Mouse (Mus musculus) heart, embryonic 16.5 days (tissue): ENCODE results near the gene Krt25. TPM values are rescaled to one million over a fixed set of nuclear protein-coding genes. Genes with fewer than 3 reads are reported as not detected.

ENCODE experiments used
- ATAC-seq: fragments of 200-750 bp; cut with Nextera tagmentation; replicated peaks from 2 replicates; pipeline ENCODE4 v1.8.0; 2017; ENCODE audit warnings: moderate number of reproducible peaks; ENCODE audit not compliant: insufficient read depth, low FRiP score; ENCODE audit errors: extremely low read depth
- H3K27ac ChIP-seq: fragments of 300-500 bp; sonication (generic); 2 replicates; pipeline ENCODE4 v1.5.1; 2014; ENCODE audit warnings: mild to moderate bottlenecking, low read length, control low read depth, moderate library complexity
- H3K27me3 ChIP-seq: fragments of 300-500 bp; sonication (generic); 2 replicates; pipeline ENCODE4 v1.6.1; 2014; ENCODE audit warnings: low read length, mixed read lengths; ENCODE audit not compliant: control insufficient read depth, insufficient read depth
- H3K36me3 ChIP-seq: fragments of 300-500 bp; sonication (generic); 2 replicates; pipeline ENCODE4 v1.6.1; 2014; ENCODE audit not compliant: control insufficient read depth, insufficient read depth
- H3K4me1 ChIP-seq: fragments of 300-500 bp; sonication (generic); 2 replicates; pipeline ENCODE4 v1.6.1; 2014; ENCODE audit warnings: low read length, mixed read lengths; ENCODE audit not compliant: control insufficient read depth, insufficient read depth
- H3K4me2 ChIP-seq: fragments of 300-500 bp; sonication (generic); 2 replicates; pipeline ENCODE4 v1.6.1; 2014; ENCODE audit warnings: low read depth, mild to moderate bottlenecking, control low read depth, low read length
- H3K4me3 ChIP-seq: fragments of 300-500 bp; sonication (generic); 2 replicates; pipeline ENCODE4 v1.5.1; 2014; ENCODE audit warnings: mild to moderate bottlenecking, control low read depth, low read length
- H3K9ac ChIP-seq: fragments of 300-500 bp; sonication (generic); 2 replicates; pipeline ENCODE4 v1.6.1; 2014; ENCODE audit warnings: low read length, control low read depth
- H3K9me3 ChIP-seq: fragments of 300-500 bp; sonication (generic); replicated peaks from 2 replicates; pipeline ENCODE4 v1.6.1; 2016; ENCODE audit warnings: low read length; ENCODE audit not compliant: control insufficient read depth
- WGBS: fragments of 180-500 bp; shearing (Covaris S2); extraction: QIAGEN DNeasy Blood & Tissue Kit; methylation state at CpG from one replicate; pipeline ENCODE4 v1.1.7; 2014; 5-methylcytosine and 5-hydroxymethylcytosine counted together
- polyA plus RNA-seq: library from polyadenylated mRNA; unstranded; fragments of >200 nt; fragmentation: Nextera tagmentation; extraction: Ambion mirVana; gene quantifications from 2 replicates; pipeline ENCODE4 v1.2.1, GENCODE M21; 2015

Gene Krt25
- polyA plus RNA-seq, result 0.07 and 0.10 TPM in 2 replicates

DNA sequence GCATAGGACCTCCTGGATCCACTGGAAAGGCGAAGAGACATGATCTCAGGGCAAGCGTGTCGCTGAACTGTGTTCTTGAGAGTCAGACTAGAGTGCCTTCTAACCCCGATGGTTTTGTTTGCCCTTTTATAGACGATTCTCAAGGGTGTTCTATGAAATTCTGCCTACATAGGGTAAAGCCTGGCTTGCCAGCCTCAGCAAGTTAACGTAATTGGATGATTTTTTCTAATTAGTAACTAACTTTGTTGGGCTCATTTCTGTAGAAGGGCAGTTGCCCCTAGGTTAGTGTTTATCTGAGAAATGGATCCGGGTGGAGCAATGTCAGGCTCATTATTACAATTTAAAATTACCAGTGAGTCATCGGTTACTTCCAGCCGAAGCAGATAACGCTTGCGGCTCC lies at the start of gene Krt25:
Gene Krt25, minus strand, starts transcription at position 101 of the 400 bp plus-strand sequence.
- no peak for ATAC-seq
- no peaks in the 10 kb centered on the region for H3K9me3 ChIP-seq
- no peak within 1 kb of the TSS for H3K4me3 ChIP-seq
- no peaks in the 10 kb centered on the region for H3K36me3 ChIP-seq
- 0 out of 2 replicates have a peak, but pooled peaks cover 2% of the 10 kb centered on the region for H3K4me1 ChIP-seq
- WGBS, result 81% methylated on average over 11 of the region's 11 CpGs
- H3K9ac ChIP-seq, result no peak within 1 kb of the TSS
- no peak within 1 kb of the TSS for H3K27ac ChIP-seq
- no peak within 1 kb of the TSS for H3K4me2 ChIP-seq
- H3K27me3 ChIP-seq, result no peaks in the 10 kb centered on the region

DNA sequence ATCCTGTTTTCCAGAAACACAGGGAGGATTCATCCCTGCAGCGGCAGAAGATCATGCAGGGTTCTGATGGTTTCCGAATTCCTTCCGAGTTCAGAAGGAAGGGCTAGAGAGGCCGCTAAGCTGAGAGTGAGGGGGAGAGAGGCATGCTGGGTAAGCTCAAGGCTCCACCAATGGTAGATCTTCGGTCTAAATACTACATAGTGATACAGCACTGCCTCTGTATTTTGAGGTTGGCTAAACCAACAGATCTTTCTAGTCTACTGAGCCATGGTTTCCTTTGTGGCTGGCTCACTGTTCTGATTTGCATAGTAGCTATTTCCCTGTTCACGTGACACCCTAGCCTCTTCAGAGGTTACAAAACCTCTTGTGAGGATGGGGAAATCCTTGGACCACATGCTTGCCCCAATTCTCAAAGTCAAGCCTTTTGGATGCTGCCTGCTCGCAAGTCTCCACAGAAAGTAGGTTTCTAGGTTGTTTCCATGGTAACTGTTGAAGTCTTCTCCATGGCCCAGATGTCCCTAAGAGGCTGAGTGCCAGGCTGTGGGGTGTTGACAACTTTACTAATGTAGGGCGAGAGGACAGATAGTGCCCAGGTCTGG lies 47.2 kb upstream of the Krt25 start:
- Histone ChIP-seq H3K9me3 (no peaks in the 10 kb centered on the region), H3K4me2 (no peak overlapping the region), H3K9ac (no peak overlapping the region), H3K4me1 (no peaks in the 10 kb centered on the region), H3K4me3 (no peak overlapping the region), H3K27ac (no peak overlapping the region), H3K36me3 (no peaks in the 10 kb centered on the region), H3K27me3 (peaks cover 8% of the 10 kb centered on the region; the same call in 1 of the 2 replicates)
- WGBS, result 79% methylated on average over 8 of the region's 8 CpGs
- ATAC-seq, result no peak

DNA sequence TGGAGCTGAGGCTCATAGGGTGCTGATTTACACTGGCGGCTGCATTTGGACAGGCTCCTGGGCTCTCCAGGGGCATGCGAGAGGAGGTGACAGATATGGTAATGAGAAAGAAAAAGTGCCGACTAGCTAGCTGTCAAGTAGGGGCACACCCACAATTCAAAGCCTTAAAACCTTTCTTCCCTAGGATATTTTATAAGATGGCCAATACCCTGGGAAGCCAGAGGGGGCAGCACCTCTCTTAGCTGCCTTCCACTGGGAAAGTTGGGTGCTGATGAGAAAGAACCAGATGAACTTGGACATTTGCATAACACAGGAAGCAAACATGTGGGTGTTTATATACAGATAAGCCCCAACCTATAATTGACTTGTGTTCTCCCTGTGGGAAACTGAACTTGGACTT lies 46.5 kb upstream of the Krt25 start:
- H3K4me2 ChIP-seq, result no peak overlapping the region
- H3K27me3 ChIP-seq, result peaks cover 5% of the 10 kb centered on the region; the same call in 1 of the 2 replicates
- H3K27ac ChIP-seq, result no peak overlapping the region
- H3K9me3 ChIP-seq, result no peaks in the 10 kb centered on the region
- no peak overlapping the region for H3K9ac ChIP-seq
- no peak for ATAC-seq
- 9% methylated on average over 3 of the region's 3 CpGs for WGBS
- H3K36me3 ChIP-seq, result no peaks in the 10 kb centered on the region
- H3K4me3 ChIP-seq, result no peak overlapping the region
- H3K4me1 ChIP-seq, result no peaks in the 10 kb centered on the region

DNA sequence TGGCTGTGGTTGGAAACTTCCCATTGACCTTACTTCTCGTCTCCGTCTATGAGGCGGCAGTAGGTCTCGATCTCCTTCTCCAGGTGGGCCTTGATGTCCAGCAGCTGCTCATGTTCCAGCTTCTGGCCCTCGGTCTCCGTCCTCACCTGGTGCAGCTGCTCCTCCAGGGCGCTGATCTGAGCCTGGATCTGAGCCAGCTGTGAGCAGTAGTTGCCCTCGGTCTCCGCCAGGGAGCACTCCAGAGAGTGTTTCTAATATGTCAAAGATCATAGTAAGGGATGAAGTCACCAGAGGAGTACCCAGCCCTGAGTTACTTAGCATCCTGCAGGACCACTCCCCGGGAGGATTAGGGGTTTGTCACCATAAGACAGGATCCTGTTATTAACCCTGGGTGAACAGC lies 44.0 kb upstream of the Krt25 start:
- no peak for ATAC-seq
- Histone ChIP-seq H3K9ac (no peak overlapping the region), H3K27me3 (peaks cover 5% of the 10 kb centered on the region; the same call in 1 of the 2 replicates), H3K4me3 (no peak overlapping the region), H3K36me3 (no peaks in the 10 kb centered on the region), H3K4me1 (no peaks in the 10 kb centered on the region), H3K9me3 (no peaks in the 10 kb centered on the region), H3K27ac (no peak overlapping the region), H3K4me2 (no peak overlapping the region)
- 35% methylated on average over 10 of the region's 10 CpGs for WGBS

DNA sequence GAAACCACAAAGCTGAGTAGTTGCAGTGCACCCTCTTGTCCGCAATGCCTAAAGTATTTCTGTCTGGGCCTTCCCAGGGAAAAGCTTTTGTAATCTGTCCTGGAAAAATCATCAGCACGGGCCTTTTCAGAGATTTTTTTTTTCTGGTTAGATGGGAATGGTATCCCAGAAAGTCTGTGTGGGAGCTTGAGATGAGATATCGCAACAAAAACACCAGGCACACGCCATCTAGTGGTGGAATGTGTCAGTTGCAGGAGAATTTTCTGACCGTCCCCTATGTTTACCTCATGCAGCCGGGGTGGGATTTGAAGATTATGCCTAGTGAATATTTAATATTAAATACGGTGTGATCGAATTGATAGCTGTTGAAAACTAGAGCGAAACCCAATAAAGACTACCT lies 41.7 kb upstream of the Krt25 start:
- H3K9ac ChIP-seq, result no peak overlapping the region
- ATAC-seq, result no peak
- no peak overlapping the region for H3K27ac ChIP-seq
- H3K4me3 ChIP-seq, result no peak overlapping the region
- H3K36me3 ChIP-seq, result no peaks in the 10 kb centered on the region
- WGBS, result 20% methylated on average over 9 of the region's 9 CpGs
- peaks cover 7% of the 10 kb centered on the region; the same call in 1 of the 2 replicates for H3K27me3 ChIP-seq
- no peak overlapping the region for H3K4me2 ChIP-seq
- H3K4me1 ChIP-seq, result no peaks in the 10 kb centered on the region
- no peaks in the 10 kb centered on the region for H3K9me3 ChIP-seq

DNA sequence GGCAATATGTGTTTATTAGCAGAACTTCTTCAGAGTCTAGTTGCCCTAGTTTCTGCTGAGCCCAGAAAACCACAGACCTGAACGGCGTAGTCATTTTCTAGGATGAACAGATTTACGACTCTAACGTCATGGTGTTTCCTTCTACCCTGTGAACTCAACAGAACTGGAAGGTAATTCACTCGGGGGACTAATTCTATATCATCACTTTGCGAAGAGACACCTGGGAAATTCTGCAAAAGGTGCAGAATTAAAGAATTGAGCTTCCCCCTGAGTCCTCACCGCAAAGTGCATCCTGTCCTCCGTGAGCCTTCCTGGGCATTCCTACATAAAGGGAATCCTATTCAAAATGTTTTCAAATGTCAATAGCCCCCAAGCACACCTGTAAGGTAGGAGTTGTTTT lies 38.7 kb upstream of the Krt25 start:
- no peak for ATAC-seq

DNA sequence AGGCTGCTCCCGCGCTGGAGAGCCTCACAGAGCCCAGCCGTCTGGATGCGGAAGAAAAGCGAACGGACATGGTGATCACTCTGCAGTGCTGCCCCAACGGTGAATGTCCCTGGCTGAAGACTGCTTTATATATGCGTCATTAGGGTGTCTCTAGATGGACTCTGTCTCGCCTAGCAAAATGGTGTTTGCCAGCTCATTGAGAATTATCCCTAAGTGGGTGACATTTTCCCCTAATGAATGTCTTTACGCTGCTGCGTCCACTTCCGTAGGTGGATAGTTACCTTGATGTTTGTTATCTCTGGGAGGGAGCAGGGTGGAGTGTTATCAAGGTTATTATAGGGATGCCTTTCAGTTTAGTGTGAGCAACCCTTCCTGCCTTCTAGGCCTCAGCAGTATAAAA lies 28.3 kb upstream of the Krt25 start, which contains the start of gene Krt27:
Gene Krt27, minus strand, starts transcription at position 101 of the 400 bp plus-strand sequence.
- Histone ChIP-seq H3K4me1 (no peaks in the 10 kb centered on the region), H3K4me3 (no peak within 1 kb of the TSS), H3K9me3 (no peaks in the 10 kb centered on the region), H3K4me2 (no peak within 1 kb of the TSS), H3K27ac (no peak within 1 kb of the TSS), H3K36me3 (no peaks in the 10 kb centered on the region), H3K9ac (no peak within 1 kb of the TSS), H3K27me3 (0 out of 2 replicates have a peak, but pooled peaks cover 5% of the 10 kb centered on the region)
- no peak for ATAC-seq
- WGBS, result 70% methylated on average over 12 of the region's 12 CpGs

More for the DNA sequence above, 38.7 kb upstream of the Krt25 start:
- Histone ChIP-seq H3K4me1 (no peaks in the 10 kb centered on the region), H3K27ac (no peak overlapping the region), H3K4me2 (no peak overlapping the region), H3K9me3 (no peaks in the 10 kb centered on the region), H3K4me3 (no peak overlapping the region), H3K36me3 (no peaks in the 10 kb centered on the region), H3K27me3 (peaks cover 2% of the 10 kb centered on the region; the same call in 1 of the 2 replicates), H3K9ac (no peak overlapping the region)
- 84% methylated on average over 8 of the region's 8 CpGs for WGBS

DNA sequence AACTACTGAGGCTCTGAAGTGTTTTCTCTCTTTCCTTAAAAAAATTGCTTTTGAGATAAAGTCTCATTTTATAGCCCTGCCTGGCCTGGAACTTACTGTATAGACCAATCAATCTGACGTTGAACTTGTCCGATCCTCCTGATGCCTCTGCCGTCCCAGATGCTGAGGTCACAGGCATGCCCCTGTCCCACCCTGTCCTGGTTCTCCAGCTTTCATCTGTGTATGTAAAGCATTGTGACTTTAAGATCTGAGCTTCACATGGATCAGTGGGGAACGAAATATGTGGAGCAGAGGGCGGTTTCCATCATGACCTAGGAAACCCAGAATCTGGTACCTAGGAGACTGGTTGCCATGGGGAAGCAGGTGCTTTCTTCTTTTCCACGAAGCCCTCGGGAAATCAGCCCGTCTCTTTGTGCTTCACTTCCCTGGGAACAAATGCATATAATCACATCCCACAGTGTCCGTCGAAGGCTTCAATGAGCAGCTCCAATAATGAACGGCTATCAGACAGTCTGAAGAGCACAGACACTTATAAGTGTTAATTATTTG lies 16.6 kb upstream of the Krt25 start:
- no peak overlapping the region for H3K9ac ChIP-seq

DNA sequence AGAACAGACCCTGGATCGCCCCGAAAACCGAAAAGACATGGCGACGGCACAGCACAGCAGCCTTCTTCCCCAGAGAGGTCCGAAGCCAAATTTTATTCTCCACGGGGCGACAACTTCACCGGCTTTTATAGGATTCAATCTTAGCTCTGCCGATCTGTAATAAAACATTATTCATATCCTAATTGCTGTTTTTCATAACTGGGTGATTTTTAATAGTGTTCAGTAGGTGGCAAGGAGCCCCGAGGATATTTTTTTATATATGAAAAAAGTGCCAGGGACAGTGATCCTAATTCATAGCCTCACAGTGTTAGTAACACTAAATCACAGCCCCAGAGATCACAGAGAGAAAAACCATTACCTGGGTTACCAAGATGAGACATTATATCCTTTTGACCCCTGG lies 15.1 kb upstream of the Krt25 start, which contains the start of gene Krt26:
Gene Krt26, minus strand, starts transcription at position 101 of the 400 bp plus-strand sequence.
- Histone ChIP-seq H3K4me1 (no peaks in the 10 kb centered on the region), H3K4me3 (no peak within 1 kb of the TSS), H3K9ac (no peak within 1 kb of the TSS), H3K36me3 (no peaks in the 10 kb centered on the region), H3K9me3 (no peaks in the 10 kb centered on the region), H3K27me3 (peaks cover 2% of the 10 kb centered on the region; the same call in 1 of the 2 replicates), H3K4me2 (no peak within 1 kb of the TSS), H3K27ac (no peak within 1 kb of the TSS)
- 86% methylated on average over 11 of the region's 11 CpGs for WGBS
- ATAC-seq, result no peak

More for the DNA sequence above, 16.6 kb upstream of the Krt25 start:
- peaks cover 2% of the 10 kb centered on the region; the same call in 1 of the 2 replicates for H3K27me3 ChIP-seq
- H3K36me3 ChIP-seq, result no peaks in the 10 kb centered on the region
- no peak for ATAC-seq
- H3K4me3 ChIP-seq, result no peak overlapping the region
- 82% methylated on average over 11 of the region's 11 CpGs for WGBS
- no peaks in the 10 kb centered on the region for H3K9me3 ChIP-seq
- H3K4me2 ChIP-seq, result no peak overlapping the region
- no peaks in the 10 kb centered on the region for H3K4me1 ChIP-seq
- H3K27ac ChIP-seq, result no peak overlapping the region
